Mouse (Mus musculus) left cerebral cortex, adult 11 months (tissue): ENCODE data around the gene Slc22a23.

Source experiments
- DNase-seq: peaks from one replicate; pipeline ENCODE4 v3.0.0; 2022; ENCODE audit warnings: low spot score

Gene Slc22a23

DNA sequence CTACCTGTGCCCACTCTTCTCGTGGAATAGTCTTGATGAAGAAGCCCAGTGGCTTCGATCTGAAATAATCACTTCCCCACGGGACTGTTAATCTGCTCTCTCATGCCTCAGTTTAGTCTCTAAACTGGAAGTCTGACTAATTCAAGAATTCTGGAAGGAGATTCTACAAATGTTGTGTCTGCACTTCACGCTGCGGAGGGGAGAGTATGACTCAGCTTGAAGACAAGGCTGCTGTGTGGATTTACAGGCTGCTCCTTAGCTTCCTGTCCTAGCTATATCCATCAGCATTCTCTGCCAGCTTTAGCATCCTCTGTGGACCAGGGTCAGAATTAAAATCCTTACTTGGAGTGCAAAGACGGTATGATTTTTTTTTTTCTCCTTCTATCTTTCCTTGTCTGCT is 112.0 kb downstream of the Slc22a23 start:
- no peak for DNase-seq

GRCm38 (mm10) chr13:34228905-34229304 is 116.1 kb downstream of the Slc22a23 start:
- no peak for DNase-seq

DNA sequence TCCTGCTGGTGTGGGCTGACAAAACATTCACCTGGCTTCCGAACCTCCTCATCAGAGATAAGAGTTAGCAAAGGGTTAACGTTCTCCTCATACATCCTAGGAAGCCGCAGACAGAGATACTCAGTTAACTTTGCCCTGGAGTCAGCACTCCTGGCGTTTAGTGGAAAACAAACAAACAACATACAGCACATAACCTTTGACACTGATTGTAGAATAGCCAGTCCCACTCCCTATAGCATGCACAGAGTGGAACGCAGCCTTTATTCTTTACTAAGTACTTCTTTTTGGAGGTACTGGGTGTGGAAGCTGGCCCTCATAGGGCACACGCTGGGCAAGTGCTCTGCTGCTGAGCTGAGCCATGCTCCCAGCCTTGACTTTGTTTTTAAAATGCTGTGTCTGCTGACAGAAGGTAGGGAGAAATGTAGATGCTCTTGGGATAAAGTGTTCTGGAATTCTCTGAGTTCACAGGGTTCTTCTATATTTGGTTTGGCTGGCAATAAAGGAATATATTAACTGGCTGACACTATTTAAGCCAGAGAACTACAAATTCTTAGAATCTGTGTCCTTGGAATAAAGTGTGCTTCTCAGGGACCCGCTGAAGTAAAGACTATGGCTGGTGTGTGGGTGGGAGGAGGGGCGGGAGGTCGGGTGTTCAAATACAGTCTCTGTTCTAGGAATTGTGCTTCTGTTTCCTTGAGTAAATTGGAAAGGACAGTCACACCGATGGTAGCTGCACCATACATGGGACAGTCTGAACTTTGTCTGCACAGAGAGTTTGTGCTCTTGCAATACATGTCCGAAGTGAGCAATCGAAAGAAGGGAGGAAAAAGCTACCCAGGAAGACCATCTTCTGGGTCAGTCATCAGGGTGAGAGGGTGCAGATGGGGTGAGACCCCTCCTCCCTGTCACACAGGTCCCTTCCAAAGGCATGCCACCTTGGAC is 117.0 kb downstream of the Slc22a23 start:
- DNase-seq: no peak

GRCm38 (mm10) chr13:34226940-34227339 is 118.0 kb downstream of the Slc22a23 start:
- no peak for DNase-seq

- no peak for DNase-seq
Observed at GRCm38 (mm10) chr13:34222985-34223384, 122.0 kb downstream of the Slc22a23 start.

DNA sequence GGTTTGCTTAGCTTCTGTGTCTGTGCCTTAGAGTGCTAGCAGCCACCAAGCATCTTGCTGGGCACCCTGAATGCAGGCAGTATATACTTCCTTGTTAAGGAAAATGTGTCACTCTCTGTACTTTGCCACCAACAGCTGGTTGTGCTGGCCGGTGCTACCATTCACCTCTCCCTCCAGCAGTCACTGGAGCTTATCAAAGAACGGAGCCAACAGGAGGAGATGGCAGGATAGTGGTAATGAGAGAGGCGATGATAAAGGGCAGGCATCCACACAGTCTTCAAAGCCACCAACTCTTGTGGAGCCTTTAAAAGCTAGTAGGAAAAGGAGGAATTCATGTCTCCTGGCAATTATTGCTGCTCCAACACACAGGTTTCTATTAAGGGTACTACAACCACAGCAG is 125.3 kb downstream of the Slc22a23 start:
- no peak for DNase-seq

- no peak for DNase-seq
Observed at GRCm38 (mm10) chr13:34218776-34219175, 126.2 kb downstream of the Slc22a23 start.

DNA sequence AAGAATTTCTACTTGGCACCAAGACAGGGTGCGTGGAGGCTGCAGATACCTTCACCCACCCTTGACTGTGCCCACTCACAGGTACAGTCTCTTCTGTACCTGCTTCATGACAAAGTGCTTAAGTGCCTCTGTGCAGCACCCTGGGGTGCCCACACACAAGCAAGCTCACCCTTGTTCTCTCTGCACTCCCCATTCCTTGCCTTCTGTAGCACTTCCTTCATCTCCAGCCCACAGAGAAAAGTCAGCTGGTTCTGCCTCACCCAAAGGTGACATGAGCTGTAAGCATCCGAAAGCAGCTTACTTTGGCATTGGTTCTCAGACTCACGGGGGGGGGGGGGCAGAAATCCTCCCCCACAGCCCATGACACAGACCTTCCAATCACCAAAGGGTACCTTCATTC is 130.1 kb downstream of the Slc22a23 start:
- DNase-seq: peak; percentile 47

GRCm38 (mm10) chr13:34212735-34213212 is 132.2 kb downstream of the Slc22a23 start:
- DNase-seq: no peak

- no peak for DNase-seq
Observed at GRCm38 (mm10) chr13:34211261-34211775, 133.7 kb downstream of the Slc22a23 start.

GRCm38 (mm10) chr13:34207714-34208470 is 137.1 kb downstream of the Slc22a23 start:
- DNase-seq: no peak

GRCm38 (mm10) chr13:34205216-34205615 is 139.8 kb downstream of the Slc22a23 start:
- DNase-seq: no peak

DNA sequence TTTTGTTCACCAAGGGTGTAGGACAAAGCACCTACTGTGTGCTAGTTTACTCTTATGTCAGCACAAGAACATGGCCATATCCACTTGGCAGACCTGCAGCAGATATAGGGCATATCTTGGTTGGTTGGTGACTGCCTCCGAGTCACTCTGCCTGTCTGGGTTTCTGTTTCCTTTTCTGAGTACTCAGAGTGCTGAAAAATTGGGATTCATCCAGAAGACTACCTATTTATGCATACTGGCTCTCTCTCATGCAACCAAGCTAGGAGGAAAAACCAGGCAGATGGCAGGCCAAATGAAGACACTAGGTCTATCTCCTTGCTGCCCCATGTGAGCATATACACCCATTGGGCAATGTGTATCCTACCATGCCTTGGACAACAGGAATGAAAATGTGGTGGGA is 149.3 kb downstream of the Slc22a23 start:
- no peak for DNase-seq

DNA sequence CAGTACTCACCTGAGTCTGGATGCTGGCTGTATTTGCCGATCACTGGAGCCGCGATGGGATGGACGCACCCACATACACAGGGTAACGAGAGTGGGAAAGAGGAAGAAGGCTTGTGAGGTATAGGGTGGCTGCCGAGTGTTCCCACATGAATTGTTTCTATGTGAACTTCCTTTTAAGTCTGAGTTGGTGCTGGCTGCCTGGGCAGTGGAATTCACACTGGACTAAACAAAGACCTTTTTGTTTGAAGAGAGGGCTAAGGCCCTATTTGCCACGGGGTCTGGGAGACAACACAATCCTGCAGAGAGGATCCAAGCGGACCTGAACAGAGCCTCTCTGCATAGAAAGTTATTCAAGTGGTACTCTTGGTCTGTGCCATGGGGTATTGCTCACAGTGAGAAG is 151.6 kb downstream of the Slc22a23 start:
- no peak for DNase-seq

DNA sequence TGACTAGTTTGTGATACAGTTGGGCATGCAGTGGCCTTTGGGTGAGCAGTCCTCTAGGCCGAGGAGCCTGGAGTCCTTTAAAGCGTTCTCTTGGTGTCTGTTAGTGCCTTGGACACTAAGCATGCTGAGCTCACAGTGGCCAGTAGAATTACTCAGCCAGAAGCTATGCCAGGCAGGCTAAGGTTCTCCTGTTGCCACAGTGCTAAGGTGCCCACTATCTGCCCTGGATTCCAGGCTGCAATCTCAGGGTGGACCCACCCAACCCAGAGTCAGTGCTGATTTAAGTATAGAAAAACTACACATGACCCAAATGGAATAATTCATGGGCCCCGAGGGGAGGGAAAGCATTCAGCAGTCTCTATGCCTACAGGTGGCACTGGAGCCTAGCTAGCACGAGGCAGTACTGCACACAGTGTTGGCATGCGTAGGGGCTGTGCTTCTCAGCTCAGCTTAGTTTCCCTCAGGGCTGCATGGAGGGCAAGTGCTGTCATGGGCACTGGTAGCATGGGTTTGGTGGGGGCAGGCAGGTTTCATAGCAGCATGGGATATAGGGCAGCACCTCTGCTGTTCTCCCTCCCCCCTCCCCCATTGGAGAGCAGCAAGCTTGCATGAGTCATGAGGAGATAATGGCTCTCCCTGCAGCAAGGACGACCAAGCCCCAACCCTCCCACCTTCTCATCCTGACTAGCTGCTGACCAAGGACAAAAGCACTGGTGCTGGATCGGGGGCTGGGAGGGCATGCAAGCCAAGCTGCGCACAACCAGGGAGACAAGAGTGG is 152.4 kb downstream of the Slc22a23 start:
- DNase-seq: no peak

DNA sequence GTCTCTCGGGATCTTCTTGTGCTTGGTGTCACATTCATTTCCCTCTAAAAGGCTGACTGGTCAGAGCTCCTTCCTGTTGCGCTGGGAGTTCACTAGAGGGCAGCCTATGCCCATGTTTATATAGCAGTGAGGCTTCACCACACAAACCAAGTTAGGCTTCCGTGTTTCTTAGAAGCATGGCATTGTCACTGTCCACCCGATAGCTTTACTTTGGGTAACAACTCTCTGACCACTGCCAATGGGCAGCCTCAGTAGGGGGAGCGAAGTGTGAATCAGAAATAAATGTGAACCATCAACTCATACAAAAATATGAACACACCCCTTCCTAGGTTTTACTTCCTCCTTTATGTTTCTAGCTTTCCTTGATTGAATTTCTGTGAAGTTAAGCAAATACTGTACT is 157.4 kb downstream of the Slc22a23 start:
- DNase-seq: peak; percentile 63

DNA sequence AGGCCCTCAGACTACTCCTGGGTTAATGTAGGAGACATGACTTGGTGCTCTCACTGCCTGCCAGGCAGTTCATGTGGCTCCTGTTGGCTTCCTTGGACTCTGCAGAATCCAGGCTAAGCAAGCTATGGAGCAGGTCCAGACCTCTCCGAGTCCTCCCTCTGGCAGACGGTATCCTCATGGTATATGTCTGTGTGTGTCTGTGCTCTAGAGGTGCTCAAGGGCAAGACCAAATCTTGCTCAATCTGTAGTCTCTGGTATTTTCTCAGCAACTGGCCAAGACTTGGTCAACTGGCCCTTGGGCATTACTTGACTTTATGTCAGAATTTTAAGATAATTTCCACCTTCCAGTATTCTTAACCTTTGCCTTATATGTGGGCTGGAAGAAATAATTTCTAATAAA is 159.6 kb downstream of the Slc22a23 start:
- no peak for DNase-seq

GRCm38 (mm10) chr13:34181624-34182023 is 163.4 kb downstream of the Slc22a23 start:
- no peak for DNase-seq

GRCm38 (mm10) chr13:34174025-34174424 is 171.0 kb downstream of the Slc22a23 start:
- no peak for DNase-seq

GRCm38 (mm10) chr13:34163304-34163975 is 181.5 kb downstream of the Slc22a23 start:
- no peak for DNase-seq
